Mouse (Mus musculus) heart, postnatal 25 days (tissue): ENCODE measurements around the gene Zfyve21. TPM values are rescaled to one million over a fixed set of nuclear protein-coding genes. Genes with fewer than 3 reads are reported as not detected.

ENCODE experiments used
- DNase-seq: peaks from one replicate; pipeline ENCODE4 v3.0.0; 2022; ENCODE audit warnings: low spot score
- intact Hi-C: fragments of 180-260 bp; cut with DNase I; formaldehyde crosslinking; loops from one replicate; pipeline ENCODE4 v1.15.1; 2025
- total RNA-seq, 2 experiments: library from RNA; stranded (reverse); gene quantifications; 2 replicates each; pipeline ENCODE4 v1.2.3; 2021

The Zfyve21 gene
- 10 to 100 TPM; 61.1 to 66.7 TPM for total RNA-seq

GRCm38 (mm10) chr12:111813766-111814617, at the start of gene Zfyve21, which contains the start of gene Xrcc3:
Gene Zfyve21, plus strand, starts transcription at chr12:111814170.
Gene Xrcc3, minus strand, starts transcription at chr12:111813873.
- DNase-seq = peak; percentile 99
- intact Hi-C loops = loop anchor here (5.0 kb wide), 1 partner anchor 57 kb away; the partner anchor contains the start of gene Klc1

GRCm38 (mm10) chr12:111766313-111767236, 47.4 kb upstream of the Zfyve21 start:
- intact Hi-C loops = no loop called here

GRCm38 (mm10) chr12:111768322-111768928, 45.5 kb upstream of the Zfyve21 start:
- DNase-seq = no peak
- intact Hi-C loops = no loop called here

More at GRCm38 (mm10) chr12:111766313-111767236, 47.4 kb upstream of the Zfyve21 start:
- no peak for DNase-seq

GRCm38 (mm10) chr12:111769306-111769705, 44.7 kb upstream of the Zfyve21 start:
- DNase-seq = peak; percentile 39
- intact Hi-C loops = no loop called here

- no peak for DNase-seq
- intact Hi-C loops = no loop called here
Observed at GRCm38 (mm10) chr12:111769816-111770577, 44.0 kb upstream of the Zfyve21 start.

- intact Hi-C loops = no loop called here
- no peak for DNase-seq
Observed at GRCm38 (mm10) chr12:111770651-111771050, 43.3 kb upstream of the Zfyve21 start.

GRCm38 (mm10) chr12:111774156-111774555, 39.8 kb upstream of the Zfyve21 start:
- intact Hi-C loops = no loop called here

GRCm38 (mm10) chr12:111774845-111775244, 39.1 kb upstream of the Zfyve21 start:
- intact Hi-C loops = no loop called here
- DNase-seq = no peak

More at GRCm38 (mm10) chr12:111774156-111774555, 39.8 kb upstream of the Zfyve21 start:
- no peak for DNase-seq

GRCm38 (mm10) chr12:111777919-111778318, 36.1 kb upstream of the Zfyve21 start:
- intact Hi-C loops = no loop called here
- no peak for DNase-seq

- intact Hi-C loops = no loop called here
- no peak for DNase-seq
Observed at GRCm38 (mm10) chr12:111779544-111779943, 34.4 kb upstream of the Zfyve21 start.

GRCm38 (mm10) chr12:111785174-111785573, 28.8 kb upstream of the Zfyve21 start:
- intact Hi-C loops = no loop called here
- DNase-seq = no peak

- intact Hi-C loops = no loop called here
- DNase-seq = no peak
Observed at GRCm38 (mm10) chr12:111787015-111787414, 27.0 kb upstream of the Zfyve21 start.

GRCm38 (mm10) chr12:111790090-111790489, 23.9 kb upstream of the Zfyve21 start:
- intact Hi-C loops = no loop called here
- no peak for DNase-seq

- no peak for DNase-seq
- intact Hi-C loops = no loop called here
Observed at GRCm38 (mm10) chr12:111790631-111791030, 23.3 kb upstream of the Zfyve21 start.

- DNase-seq = no peak
- intact Hi-C loops = no loop called here
Observed at GRCm38 (mm10) chr12:111791474-111792104, 22.4 kb upstream of the Zfyve21 start.

GRCm38 (mm10) chr12:111794102-111794501, 19.9 kb upstream of the Zfyve21 start:
- intact Hi-C loops = loop anchor here (2.0 kb wide), 1 partner anchor 15 kb away; no protein-coding TSS in a partner anchor
- no peak for DNase-seq

- intact Hi-C loops = loop anchor here (2.0 kb wide), 1 partner anchor 14 kb away; no protein-coding TSS in a partner anchor
- DNase-seq = no peak
Observed at GRCm38 (mm10) chr12:111794526-111795179, 19.3 kb upstream of the Zfyve21 start.
